Mouse (Mus musculus): ENCODE data around the gene Rpl15. TPM values are rescaled to one million over a fixed set of nuclear protein-coding genes. Genes with fewer than 3 reads are reported as not detected.
A peak's percentile ranks its signal among the peaks of the same experiment; 100 is the strongest.
"Not testable (repeated sequence)": the region's sequence is repeated elsewhere in the genome, so short reads cannot be mapped to it uniquely, and the experiment has no call there.

Rpl15 gene
- total RNA-seq (2021): 100 to 1,000 TPM; 374 to 415 TPM
- long read RNA-seq, experiment 1, transcript Rpl15-202 (4 exons, 1,922 nt): major isoform, 98 of 127 reads
- long read RNA-seq, experiment 1, transcript Rpl15-203 (4 exons, 802 nt): minor isoform, 9 of 127 reads
- long read RNA-seq, experiment 1, transcript Rpl15-204 (3 exons, 802 nt): minor isoform, 8 of 127 reads
- long read RNA-seq, experiment 1, transcript Rpl15-201 (4 exons, 883 nt): minor isoform, 8 of 127 reads
- long read RNA-seq, experiment 1, partial matches to known transcripts: 1 of 127 reads
- long read RNA-seq, experiment 1, other reads (novel, unspliced or antisense): 3 of 127 reads
- long read RNA-seq, experiment 2, transcript Rpl15-201 (4 exons, 883 nt): minor isoform, 14 of 119 reads
- long read RNA-seq, experiment 2, transcript Rpl15-202 (4 exons, 1,922 nt): major isoform, 85 of 119 reads
- long read RNA-seq, experiment 2, transcript Rpl15-203 (4 exons, 802 nt): minor isoform, 6 of 119 reads
- long read RNA-seq, experiment 2, transcript Rpl15-204 (3 exons, 802 nt): minor isoform, 9 of 119 reads
- long read RNA-seq, experiment 2, partial matches to known transcripts: 1 of 119 reads
- long read RNA-seq, experiment 2, other reads (novel, unspliced or antisense): 4 of 119 reads

GRCm38 (mm10) chr14:18270529-18271441 lies at the start of gene Rpl15, which contains the start of gene Nkiras1:
TSS of gene Rpl15 (minus strand) at chr14:18271391.
TSS of gene Nkiras1 (plus strand) at chr14:18271136.
- peak; percentile 98 to 99 for DNase-seq (ENCODE audit: low spot score in 2 of 2)

DNA sequence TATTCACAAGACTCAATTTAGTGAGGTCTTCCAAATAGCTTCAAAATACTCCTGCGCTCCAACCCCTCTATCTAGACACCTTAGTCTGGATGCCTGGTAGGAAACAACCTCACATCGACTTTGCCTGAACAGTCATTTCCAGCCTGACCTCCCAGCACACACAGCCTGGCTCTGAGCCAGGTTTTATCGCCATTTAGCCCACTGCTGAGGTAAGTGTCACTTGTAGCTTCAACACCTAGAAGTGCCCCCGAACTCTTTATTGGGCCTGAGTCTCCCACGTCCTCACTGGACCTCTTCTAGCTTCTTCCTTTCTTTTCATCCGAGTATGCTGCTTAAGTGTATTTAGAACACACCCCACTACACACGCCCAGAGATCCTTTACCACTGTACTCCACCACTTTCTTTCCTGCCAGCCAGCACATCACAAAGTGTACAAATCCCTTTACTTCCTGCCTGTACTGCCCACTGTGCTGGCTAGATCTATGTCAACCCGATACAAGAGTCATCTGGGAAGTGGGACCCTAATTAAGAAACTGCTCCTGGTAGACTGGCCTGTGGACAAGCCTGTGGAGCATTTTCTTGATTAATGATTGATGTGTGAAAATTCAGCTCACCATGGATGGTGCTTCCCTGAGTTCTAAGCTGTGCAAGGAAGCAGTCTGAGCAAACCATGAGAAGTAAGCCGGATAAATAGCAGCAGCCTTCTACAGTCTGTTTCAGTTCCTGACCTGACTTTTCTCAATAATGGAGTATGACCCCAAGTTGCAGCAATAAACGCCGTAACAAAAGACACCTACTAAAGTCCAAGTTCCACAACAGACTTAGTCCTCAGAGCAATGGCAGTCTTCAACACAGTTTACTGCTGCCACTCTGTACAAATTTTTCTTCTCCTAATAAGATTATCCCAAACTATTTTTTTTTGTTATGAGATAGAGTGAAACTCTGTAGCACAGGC lies 46.5 kb upstream of the Rpl15 start:
- DNase-seq (ENCODE audit: low spot score in 2 of 2): no peak

DNA sequence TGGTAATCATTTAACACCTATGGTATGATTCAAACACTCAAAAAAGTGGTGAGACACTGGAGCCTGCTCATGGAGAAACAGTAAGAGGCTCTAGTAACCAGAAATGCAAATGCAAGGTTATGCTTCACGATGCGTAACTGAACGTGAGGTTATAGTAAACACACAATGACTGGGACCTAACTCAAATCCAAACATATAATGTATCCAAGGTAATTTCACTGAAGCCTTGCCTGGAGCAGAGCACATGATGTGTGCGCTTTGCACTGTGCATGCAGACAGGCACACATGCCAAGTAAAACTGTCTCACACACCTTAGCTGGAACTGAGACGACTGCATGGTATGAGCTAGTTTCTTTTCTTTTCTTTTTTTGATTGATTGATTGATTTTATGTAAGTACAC lies 33.0 kb upstream of the Rpl15 start:
- no peak for DNase-seq (ENCODE audit: low spot score in 2 of 2)

DNA sequence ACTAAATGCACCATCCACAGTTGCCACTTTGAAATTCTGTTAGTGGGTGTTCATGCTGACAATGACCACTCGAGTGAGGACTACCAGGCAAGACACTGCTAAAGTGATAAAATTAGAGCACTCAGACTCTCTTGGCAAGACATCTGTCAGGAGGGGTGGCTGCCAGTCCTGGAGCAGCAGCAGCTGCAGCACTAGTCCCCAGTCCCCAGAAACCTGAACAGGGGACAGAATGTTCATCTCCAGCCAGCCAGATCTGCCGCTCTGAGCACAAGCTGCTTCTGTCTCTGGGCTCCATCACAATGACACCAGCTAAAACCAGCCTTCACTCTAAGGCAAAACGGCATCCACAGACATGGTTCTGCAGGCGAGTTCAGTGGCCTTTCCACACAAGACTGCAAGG lies 32.1 kb upstream of the Rpl15 start:
- DNase-seq (ENCODE audit: low spot score in 2 of 2): peak; percentile 58 to 78

DNA sequence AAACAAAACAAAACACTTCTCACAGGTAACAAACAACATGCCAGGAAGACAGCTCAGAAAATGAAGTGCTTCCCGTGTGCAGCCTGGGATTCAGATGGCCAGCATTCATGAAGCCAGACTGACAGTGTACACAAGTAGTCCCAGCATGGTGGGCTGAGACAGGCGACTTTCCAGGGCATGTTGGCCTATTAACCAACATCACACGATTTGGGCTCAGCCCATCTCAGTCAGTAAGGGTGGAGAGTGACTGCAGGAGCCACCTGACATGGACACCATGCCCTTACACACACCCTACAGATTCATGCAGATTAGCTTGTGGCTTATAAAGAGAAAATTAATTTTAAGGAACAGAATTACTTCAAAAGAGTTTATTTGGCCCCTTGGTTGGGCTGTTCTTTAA lies 31.6 kb upstream of the Rpl15 start:
- DNase-seq (ENCODE audit: low spot score in 2 of 2): no peak

GRCm38 (mm10) chr14:18301591-18301990 lies 30.4 kb upstream of the Rpl15 start:
- no peak for DNase-seq (ENCODE audit: low spot score in 2 of 2)

DNA sequence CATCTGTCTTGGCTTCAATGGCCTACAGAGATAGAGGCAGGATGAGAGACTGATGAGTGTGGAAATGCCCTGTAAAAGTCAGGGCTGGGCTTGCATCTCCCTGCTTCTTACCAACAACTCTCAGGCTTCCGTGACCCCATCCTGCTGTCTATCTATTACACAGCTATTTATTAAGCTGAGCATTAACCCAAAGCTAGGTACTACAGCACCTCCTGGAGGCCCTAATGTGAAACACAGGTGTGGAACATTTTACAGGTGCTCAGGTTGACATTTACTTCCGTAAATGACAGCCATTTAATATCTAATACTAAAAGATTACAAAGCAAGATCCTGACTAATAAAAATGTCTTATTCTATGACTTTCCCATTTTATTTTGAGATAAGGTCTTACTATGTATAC lies 29.5 kb upstream of the Rpl15 start:
- DNase-seq (ENCODE audit: low spot score in 2 of 2): no peak

- no peak for DNase-seq (ENCODE audit: low spot score in 2 of 2)
Observed at GRCm38 (mm10) chr14:18298874-18299273, 27.7 kb upstream of the Rpl15 start.

- DNase-seq (ENCODE audit: low spot score in 2 of 2): no peak
Observed at GRCm38 (mm10) chr14:18297441-18297840, 26.2 kb upstream of the Rpl15 start.

GRCm38 (mm10) chr14:18292578-18292977 lies 21.4 kb upstream of the Rpl15 start:
- no peak for DNase-seq (ENCODE audit: low spot score in 2 of 2)

DNA sequence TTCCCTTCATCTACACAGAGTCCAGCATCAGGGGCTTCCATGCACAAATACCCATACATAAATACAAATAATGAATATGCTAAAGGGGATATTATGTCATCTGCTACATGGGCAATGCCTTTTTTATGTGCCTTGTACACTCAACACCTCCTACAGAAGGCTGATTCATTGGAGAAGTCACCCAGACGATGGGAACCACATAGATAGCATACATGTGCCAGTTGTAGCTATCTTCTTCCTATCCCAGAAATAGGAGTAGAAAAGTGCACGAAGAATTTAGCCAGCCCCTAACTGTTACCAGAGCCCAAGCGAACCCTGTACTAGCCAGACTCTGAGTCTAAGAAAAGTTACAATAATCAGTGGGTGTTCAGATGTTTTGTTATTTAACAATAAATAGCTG lies 20.9 kb upstream of the Rpl15 start:
- DNase-seq (ENCODE audit: low spot score in 2 of 2): peak in 1 of 2 experiments; percentile 9

DNA sequence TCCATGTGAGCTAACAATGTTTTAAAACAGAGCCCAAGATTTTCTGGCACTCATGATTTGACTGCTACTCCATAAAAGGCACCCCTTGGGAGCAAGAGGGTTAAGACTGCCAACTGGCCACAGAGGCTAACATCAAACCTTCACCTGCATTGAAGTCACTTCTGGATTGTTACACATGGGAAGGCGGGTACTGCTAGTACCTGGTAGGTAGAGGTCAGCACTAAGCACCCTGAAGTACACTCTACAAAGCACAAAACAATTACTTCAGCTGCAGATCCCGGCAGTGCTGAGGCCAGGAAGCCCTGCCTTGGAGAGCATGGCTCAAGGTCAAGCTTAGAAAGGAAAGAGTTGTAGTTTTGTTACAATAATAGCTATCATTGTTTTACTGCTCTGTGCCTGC lies 16.2 kb upstream of the Rpl15 start:
- no peak for DNase-seq (ENCODE audit: low spot score in 2 of 2)

- no peak for DNase-seq (ENCODE audit: low spot score in 2 of 2)
Observed at GRCm38 (mm10) chr14:18286441-18286840, 15.2 kb upstream of the Rpl15 start.

- no peak for DNase-seq (ENCODE audit: low spot score in 2 of 2)
Observed at GRCm38 (mm10) chr14:18285476-18285875, 14.3 kb upstream of the Rpl15 start.

GRCm38 (mm10) chr14:18284581-18284980 lies 13.4 kb upstream of the Rpl15 start:
- DNase-seq (ENCODE audit: low spot score in 2 of 2): no peak

DNA sequence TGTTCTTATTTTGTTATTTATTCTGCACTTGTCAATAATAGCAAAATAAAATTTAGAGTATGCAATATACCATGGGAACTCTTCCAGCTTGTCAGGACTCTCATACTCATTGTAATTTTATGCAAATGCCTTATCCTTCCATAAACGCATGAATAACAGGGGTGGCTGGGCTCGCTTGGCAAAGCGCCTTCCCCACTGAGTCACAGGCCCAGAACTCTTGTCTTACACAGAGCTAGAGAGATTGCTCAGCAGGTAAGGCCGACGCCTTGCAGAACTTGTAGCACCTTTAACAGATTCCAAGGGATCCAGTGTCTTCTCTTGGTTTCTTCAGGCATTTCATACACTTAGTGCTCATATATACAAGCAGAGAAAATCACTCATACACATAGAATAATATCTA lies 9.2 kb upstream of the Rpl15 start:
- DNase-seq (ENCODE audit: low spot score in 2 of 2): peak in 1 of 2 experiments; percentile 38

GRCm38 (mm10) chr14:18274526-18274925 lies 3.3 kb upstream of the Rpl15 start:
- no peak for DNase-seq (ENCODE audit: low spot score in 2 of 2)

DNA sequence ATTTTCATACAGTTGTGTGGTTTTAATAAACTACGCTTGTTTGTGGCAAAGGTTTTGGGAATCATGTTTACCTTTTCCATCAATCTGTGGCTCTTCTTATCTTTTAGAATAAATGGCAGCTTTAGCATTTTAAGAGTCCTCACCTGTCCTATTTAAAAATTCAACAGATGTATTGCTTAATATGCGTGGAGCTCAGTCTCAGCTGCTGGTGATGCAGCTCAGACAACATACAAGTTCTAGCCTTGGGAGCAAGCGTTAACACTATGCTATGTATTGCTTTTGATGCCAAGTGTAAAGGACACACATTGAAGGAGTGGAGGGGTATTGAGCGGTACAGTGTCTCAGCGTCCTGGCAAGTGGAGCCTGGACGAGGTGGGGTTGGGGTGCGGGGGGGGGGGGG lies 475 bp upstream of the Rpl15 start:
- no peak for DNase-seq (ENCODE audit: low spot score in 2 of 2)

GRCm38 (mm10) chr14:18269947-18270528 lies 1.2 kb downstream of the Rpl15 start:
- DNase-seq (ENCODE audit: low spot score in 2 of 2): not testable (repeated sequence)

- peak; percentile 53 to 57 for DNase-seq (ENCODE audit: low spot score in 2 of 2)
Observed at GRCm38 (mm10) chr14:18263427-18263826, 7.8 kb downstream of the Rpl15 start.

All from left cerebral cortex, adult 18-20 months (tissue).